Mouse (Mus musculus): Measurements from ENCODE around the gene Spata32.

The Spata32 gene

GRCm38 (mm10) chr11:103173041-103173770 lies 45.0 kb downstream of the Spata32 start:
- no peak for DNase-seq

DNA sequence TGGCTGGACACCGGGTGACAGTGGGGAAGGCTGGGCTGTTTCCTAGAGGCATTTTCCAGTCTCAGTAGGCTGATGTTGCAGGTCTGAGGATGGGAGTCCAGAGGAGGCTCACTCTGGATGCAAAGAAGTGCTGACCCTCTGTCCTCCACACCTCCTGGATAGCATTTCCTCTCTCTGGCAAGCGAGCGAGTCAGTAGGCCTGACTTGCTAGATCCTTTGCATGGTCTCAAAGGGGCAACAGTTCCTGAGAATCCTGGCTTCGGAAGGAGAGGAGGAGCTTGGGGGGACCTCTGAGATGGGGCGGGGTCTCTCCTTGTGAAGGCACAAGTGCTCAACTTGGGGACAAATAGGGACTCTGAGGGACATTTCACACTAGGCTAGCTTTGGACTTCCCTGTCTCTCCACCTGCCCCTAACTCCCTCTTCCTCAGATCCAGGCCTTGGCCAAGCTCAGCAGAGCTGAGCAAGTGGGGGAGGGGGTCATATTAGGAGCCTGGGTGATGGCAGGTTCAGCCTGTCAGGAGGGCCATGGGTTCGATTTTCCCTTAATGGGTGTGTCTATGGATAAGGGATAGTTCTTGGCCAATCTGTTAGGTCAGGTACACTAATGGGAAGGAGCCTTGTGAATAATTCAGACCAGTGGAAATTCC lies 45.7 kb downstream of the Spata32 start:
- DNase-seq, result no peak

DNA sequence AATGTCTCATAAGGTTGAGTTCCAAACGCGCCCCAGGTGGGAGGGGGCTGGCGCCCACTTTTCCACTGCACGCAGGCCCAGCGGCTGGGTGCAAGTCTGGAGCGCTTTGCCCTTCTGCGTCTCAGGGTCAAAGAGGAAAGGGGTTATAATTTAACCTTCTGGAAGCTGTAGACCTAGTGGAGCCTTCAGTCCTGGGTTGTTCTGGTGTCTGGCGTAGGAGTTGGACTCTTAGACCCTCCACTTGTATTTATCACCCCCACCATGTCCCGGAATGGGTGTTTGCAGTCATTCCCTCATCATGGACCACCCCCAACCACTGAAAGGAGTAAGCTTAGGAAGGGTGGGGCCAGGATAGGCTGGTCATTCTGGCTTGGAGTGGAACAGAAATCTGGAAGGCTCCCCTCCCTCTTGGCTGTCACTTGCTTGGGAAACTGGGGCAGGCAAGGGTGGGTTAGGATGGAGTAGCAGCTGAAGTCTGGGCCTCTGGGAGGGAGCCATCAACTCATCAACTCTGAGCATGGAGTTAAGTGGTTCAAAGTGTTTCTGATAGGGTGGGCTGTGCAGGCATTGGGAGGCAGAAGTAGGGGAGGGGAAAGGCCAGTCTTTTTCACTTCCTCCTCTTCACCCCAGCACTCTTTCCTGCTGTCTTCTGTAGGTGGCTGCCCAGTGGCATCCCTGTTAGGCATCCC lies 46.4 kb downstream of the Spata32 start:
- no peak for DNase-seq

- DNase-seq, result no peak
Measured at GRCm38 (mm10) chr11:103171286-103171620, 47.0 kb downstream of the Spata32 start.

DNA sequence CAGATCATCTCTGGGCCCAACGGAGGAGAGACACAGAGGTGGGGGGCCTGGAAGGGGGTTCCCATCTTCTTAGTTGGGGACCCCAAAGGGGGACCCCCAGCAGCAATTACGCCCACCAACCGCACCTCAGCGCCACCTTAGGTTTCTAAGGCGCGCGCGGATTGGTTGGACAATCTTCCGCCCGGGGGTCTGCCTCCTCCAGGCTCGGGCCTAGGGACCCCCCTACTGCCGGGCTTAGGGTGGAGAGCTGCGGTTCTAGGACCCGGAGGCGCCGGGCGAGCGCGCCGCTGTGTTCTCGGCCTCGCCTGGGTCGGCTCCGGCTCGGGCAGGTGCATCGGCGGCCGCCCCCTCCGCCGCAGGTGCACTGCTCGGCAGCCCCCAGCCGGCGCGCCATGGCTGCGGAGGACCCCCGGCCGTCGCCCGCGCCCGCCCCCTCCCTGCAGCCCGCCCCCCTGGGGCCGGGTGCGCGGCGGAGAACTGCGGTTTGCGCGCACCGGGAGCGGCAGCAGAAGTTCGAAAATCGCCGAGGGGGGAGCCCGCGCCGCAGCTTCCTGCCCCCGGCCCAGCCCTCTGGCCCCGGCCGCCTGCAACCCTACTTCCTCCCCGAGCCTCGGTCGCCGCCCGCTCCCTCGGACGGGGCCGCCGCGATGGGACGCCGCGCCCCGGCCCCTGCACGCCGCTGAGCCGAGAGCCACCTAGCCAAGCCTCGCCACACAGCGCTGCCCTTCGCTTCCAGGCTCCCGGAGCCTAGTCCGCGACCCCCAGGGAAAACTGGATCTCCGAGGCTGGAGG lies 47.5 kb downstream of the Spata32 start, which contains the start of gene Fmnl1:
Gene Fmnl1 (plus strand): TSS at position 614 of the 792 bp plus-strand sequence.
- DNase-seq, result no peak

DNA sequence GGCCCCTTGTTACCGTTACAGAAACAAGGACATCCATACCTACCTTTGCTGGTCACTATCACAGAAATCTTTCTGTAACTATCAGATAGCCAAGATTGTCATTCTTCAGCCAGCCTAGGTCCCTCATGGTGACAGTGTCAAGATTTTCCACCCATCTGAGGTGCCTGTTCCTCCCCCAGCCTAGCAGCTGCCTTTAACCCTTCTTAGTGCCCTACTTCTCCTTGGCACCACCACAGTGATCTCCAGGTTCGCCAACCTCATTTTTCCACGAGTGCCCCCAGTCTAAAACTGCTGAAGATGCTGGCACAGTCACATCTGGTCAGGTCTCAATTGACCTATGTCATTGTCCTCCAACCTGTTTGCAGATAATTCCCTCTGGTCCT lies 48.1 kb downstream of the Spata32 start:
- DNase-seq, result no peak

DNA sequence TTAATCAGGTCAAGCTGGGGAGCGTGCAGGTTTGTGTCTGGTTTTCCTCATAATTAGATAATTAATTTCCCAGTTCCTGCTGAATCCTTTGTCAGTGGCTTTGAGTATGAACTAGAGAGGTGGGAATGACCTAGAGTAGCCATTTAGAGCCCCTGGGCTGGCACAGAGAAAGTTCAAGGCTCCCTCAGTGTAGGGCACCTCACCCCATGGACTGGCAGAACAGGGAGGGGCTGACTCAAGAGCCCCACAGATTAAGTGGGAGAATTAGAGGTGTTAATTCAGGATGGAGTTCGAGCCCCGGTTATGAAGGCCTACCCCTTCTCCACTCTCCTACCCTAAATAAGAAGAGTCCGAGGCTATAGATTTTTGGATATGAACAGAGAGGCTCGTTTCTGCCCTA lies 48.6 kb downstream of the Spata32 start:
- DNase-seq, result no peak

GRCm38 (mm10) chr11:103168690-103169390 lies 49.4 kb downstream of the Spata32 start:
- DNase-seq, result peak; percentile 91

GRCm38 (mm10) chr11:103164391-103164790 lies 53.8 kb downstream of the Spata32 start:
- DNase-seq, result no peak

DNA sequence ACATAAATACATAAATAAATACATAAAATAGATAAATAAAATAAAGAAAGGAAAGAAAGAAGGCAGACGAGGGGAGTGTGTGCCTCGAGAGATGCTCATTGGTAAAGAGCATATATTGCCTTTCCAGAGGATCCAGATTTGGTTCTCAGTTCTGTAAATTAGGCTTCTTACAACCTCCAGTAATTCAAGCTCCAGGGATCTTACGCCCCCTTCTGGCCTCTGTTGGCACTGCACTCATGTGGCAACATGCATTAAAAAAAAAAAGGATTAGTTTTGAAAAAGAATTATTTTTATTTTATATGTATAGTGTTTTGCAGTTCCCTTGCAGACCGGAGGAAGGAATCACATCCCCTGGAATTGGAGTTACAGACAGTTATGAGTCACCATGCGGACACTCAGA lies 56.1 kb downstream of the Spata32 start:
- DNase-seq, result no peak

DNA sequence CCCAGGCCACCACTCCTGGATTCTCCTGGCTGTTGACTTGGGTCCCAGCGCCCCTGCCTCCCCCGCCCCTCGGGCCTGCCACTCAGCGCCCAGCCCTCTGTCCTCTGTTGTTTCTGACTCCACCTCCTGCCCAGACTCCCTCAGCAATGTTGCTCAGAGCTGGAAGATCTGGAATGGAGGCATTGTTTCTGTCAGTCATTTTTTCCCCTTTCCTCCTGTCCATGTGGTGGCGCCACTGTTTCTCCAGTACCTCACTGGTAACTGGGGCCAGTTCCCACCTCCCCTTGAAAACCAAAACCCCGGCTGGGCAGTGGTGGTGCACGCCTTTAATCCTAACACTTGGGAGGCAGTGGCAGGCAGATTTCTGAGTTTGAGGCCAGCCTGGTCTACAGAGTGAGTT lies 56.8 kb downstream of the Spata32 start:
- DNase-seq, result no peak

- DNase-seq, result no peak
Measured at GRCm38 (mm10) chr11:103160738-103161137, 57.5 kb downstream of the Spata32 start.

GRCm38 (mm10) chr11:103158621-103159478 lies 59.4 kb downstream of the Spata32 start:
- peak; percentile 97 for DNase-seq
